8 mouse cellular contexts compared by ENCODE assay signal in genomic region chr7:44895593-44896434, GRCm38 (mm10). TPM values are rescaled to one million over a fixed set of nuclear protein-coding genes. Genes with fewer than 3 reads are reported as not detected.
DNase-seq lines count a peak whose midpoint lies in the region; ATAC-seq lines count a peak whose summit lies in the region.

Gene Fuz (plus strand): TSS chr7:44896079.

- ATAC-seq in megakaryocyte progenitor cell, adult 5-6 weeks (replicated peaks; ENCODE audit: poor library complexity), result peak; percentile 72

- peak; percentile 93 for DNase-seq in adipocyte (ENCODE audit: low spot score)
- DNase-seq in embryo, embryonic 10 days (ENCODE audit: low spot score), result peak; percentile 93
- DNase-seq in gastrocnemius, postnatal 10 days, result peak; percentile 83
- peak; percentile 99 for DNase-seq in induced T-regulatory cell, adult 2 months (ENCODE audit: low read depth)
- peak; percentile 90 to 95 for DNase-seq in left cerebral cortex, adult 9 months (ENCODE audit: low spot score in 2 of 2)
- peak; percentile 88 for DNase-seq in right cerebral cortex, postnatal 14 days
- DNase-seq in urinary bladder, postnatal 36 days (ENCODE audit: low spot score in 2 of 2), result peak; percentile 87 to 89

RNA-seq across cellular contexts. Expression of gene Fuz, which starts in this region (rescaled TPM):
- 10 to 100 TPM; 15.0 to 18.1 TPM for total RNA-seq in gastrocnemius, postnatal 10 days (2021)
- 9.8 and 10.6 TPM in 2 replicates for total RNA-seq in megakaryocyte progenitor cell, adult 5-6 weeks (2015)
- 16.6 and 19.9 TPM in 2 replicates for total RNA-seq in megakaryocyte progenitor cell, adult 5-6 weeks (2017)

Comparison
In these comparisons a context has a peak if more than half of its experiments do, and no peak if none do; other contexts are left out.
1. Peak in every context shown above with its lines: DNase-seq and ATAC-seq.